Mouse (Mus musculus) hindbrain, embryonic 11.5 days (tissue): ENCODE results near the gene Fah. TPM values are rescaled to one million over a fixed set of nuclear protein-coding genes. Genes with fewer than 3 reads are reported as not detected.

Source experiments
- ATAC-seq: fragments of 200-750 bp; cut with Nextera tagmentation; 2 replicates; pipeline ENCODE4 v1.8.0; 2017; ENCODE audit warnings: mild to moderate bottlenecking, moderate TSS enrichment, moderate library complexity; ENCODE audit not compliant: low FRiP score
- DNase-seq: peaks from one replicate; pipeline ENCODE4 v3.0.0-alpha.2; 2015; ENCODE audit warnings: low spot score
- H3K27ac ChIP-seq: fragments of 300-500 bp; sonication (generic); 2 replicates; pipeline ENCODE4 v1.5.1; 2014; ENCODE audit warnings: mild to moderate bottlenecking, low read depth, low read length
- H3K27me3 ChIP-seq: fragments of 300-500 bp; sonication (generic); 2 replicates; pipeline ENCODE4 v1.6.1; 2014; ENCODE audit warnings: mild to moderate bottlenecking, low read length, moderate library complexity, mixed read lengths; ENCODE audit not compliant: control insufficient read depth, insufficient read depth
- H3K36me3 ChIP-seq: fragments of 300-500 bp; sonication (generic); 2 replicates; pipeline ENCODE4 v1.6.1; 2014; ENCODE audit warnings: mild to moderate bottlenecking, low read length, moderate library complexity, mixed read lengths; ENCODE audit not compliant: control insufficient read depth, insufficient read depth
- H3K4me1 ChIP-seq: fragments of 300-500 bp; sonication (generic); replicated peaks from 2 replicates; pipeline ENCODE4 v1.6.1; 2014; ENCODE audit warnings: low read length, mixed read lengths; ENCODE audit not compliant: control insufficient read depth, insufficient read depth
- H3K4me2 ChIP-seq: fragments of 300-500 bp; sonication (generic); replicated peaks from 2 replicates; pipeline ENCODE4 v1.6.1; 2014; ENCODE audit warnings: mild to moderate bottlenecking, low read depth, low read length
- H3K4me3 ChIP-seq: fragments of 300-500 bp; sonication (generic); 2 replicates; pipeline ENCODE4 v1.5.1; 2014; ENCODE audit warnings: low read depth, low read length
- H3K9ac ChIP-seq: fragments of 300-500 bp; sonication (generic); 2 replicates; pipeline ENCODE4 v1.6.1; 2014; ENCODE audit warnings: low read depth, low read length
- H3K9me3 ChIP-seq: fragments of 300-500 bp; sonication (generic); 2 replicates; pipeline ENCODE4 v1.6.1; 2016; ENCODE audit warnings: low read length; ENCODE audit not compliant: control insufficient read depth
- WGBS: fragments of 180-500 bp; shearing (Covaris S2); extraction: QIAGEN DNeasy Blood & Tissue Kit; methylation state at CpG from one replicate; pipeline ENCODE4 v1.1.7; 2014; 5-methylcytosine and 5-hydroxymethylcytosine counted together
- polyA plus RNA-seq: library from polyadenylated mRNA; unstranded; fragments of >200 nt; fragmentation: Nextera tagmentation; extraction: Ambion mirVana; gene quantifications from 2 replicates; pipeline ENCODE4 v1.2.1, GENCODE M21; 2014

Gene Fah
- polyA plus RNA-seq, 1 experiment from 2014 or later = 4.0 TPM

DNA sequence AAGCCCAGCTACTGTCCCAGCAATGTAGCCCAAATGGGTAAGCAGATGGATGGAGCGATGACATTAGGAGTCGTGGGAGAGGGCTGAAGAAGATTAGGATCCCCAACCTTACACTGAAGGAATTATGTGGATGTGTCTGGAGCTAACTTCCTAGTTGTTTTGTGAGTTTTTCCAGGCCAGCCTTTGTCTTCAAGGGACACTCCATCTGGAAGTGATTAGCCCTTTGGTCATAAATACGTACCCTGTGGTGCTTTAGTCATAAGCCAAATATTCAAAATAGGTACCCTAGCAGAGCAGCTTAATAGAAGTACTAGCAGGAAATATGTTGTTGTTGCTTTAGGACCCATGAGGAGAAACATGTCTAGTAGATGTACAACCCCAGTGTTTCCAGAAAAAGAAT, 49.2 kb downstream of the Fah start:
- Histone ChIP-seq H3K4me3 (no peak overlapping the region), H3K27me3 (no peaks in the 10 kb centered on the region), H3K27ac (no peak overlapping the region), H3K9ac (no peak overlapping the region), H3K36me3 (no peaks in the 10 kb centered on the region), H3K9me3 (no peaks in the 10 kb centered on the region), H3K4me1 (no peaks in the 10 kb centered on the region), H3K4me2 (no peak overlapping the region)
- no peak for DNase-seq
- WGBS = 81% methylated on average over 3 of the region's 3 CpGs
- ATAC-seq = no peak

DNA sequence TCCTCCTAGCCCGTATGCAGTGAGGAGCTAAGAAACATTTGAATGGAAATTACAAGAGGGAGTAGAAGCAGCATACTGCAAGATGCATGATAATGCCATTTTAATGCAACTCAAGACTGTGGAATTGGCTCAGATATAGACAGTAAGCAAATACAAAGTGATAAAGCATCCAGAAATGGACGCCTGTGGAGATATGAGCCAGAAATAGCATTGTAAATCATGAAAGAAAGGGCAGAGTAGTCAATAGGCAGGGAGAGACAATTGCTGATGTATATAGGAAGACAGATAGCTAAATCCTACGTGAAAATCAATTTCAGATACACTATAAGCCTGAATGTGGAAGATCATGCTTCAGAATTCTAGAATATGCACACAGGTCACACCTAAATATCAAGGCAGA, 51.2 kb downstream of the Fah start:
- Histone ChIP-seq H3K9me3 (no peaks in the 10 kb centered on the region), H3K9ac (no peak overlapping the region), H3K4me2 (no peak overlapping the region), H3K4me3 (no peak overlapping the region), H3K27me3 (no peaks in the 10 kb centered on the region), H3K27ac (no peak overlapping the region), H3K36me3 (no peaks in the 10 kb centered on the region), H3K4me1 (no peaks in the 10 kb centered on the region)
- DNase-seq (no peak), ATAC-seq (no peak)
- WGBS = 79% methylated on average over 3 of the region's 3 CpGs

DNA sequence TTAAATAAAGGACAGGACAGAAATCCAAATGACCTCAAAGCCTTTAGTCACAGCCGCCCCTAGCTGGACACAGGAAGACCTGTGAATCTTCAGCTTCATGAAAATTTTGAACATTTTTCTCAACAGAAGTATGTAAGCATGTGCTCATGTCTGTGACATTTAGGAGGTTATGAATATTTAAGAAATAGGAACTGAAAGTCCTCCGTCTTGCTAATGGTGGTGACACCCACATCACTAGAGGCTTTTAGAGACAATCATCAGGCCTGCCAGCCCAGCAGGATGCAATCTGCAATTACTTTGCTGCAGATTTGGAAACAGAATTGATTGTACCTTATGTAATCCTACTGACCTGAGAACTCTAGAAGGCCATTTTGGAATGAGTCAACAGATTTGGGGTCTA, 55.0 kb downstream of the Fah start:
- 88% methylated on average over 2 of the region's 2 CpGs for WGBS
- ATAC-seq = no peak

DNA sequence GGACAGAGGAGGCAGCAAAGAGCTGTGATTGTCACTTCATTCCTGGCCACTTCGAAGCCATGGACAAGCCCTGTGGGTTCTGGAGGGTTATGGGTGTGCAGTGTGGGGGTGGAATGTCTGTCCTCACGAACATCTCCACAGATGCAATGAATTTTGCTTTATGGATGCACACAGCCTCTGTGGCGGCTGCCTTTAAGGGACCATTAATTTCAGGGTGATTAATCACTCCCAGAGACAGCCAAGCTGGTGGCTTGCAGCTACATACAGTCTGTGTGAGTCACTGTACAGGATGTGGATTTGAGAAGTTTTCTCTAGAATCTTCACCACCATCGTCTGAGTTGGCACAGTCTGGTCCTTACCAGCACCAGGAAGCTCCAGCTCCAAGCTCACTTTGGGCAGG, 59.9 kb downstream of the Fah start:
- no peak overlapping the region for H3K4me2 ChIP-seq
- H3K9me3 ChIP-seq = no peaks in the 10 kb centered on the region
- no peak overlapping the region for H3K4me3 ChIP-seq
- no peak overlapping the region for H3K27ac ChIP-seq
- H3K27me3 ChIP-seq = no peaks in the 10 kb centered on the region
- ATAC-seq (peak; percentile 43; the same call in 1 of the 2 replicates), DNase-seq (no peak)
- no peaks in the 10 kb centered on the region for H3K4me1 ChIP-seq
- H3K36me3 ChIP-seq = no peaks in the 10 kb centered on the region
- 75% methylated on average over 4 of the region's 4 CpGs for WGBS
- H3K9ac ChIP-seq = no peak overlapping the region

More for the DNA sequence above, 55.0 kb downstream of the Fah start:
- H3K4me2 ChIP-seq = no peak overlapping the region
- no peak overlapping the region for H3K27ac ChIP-seq
- no peaks in the 10 kb centered on the region for H3K27me3 ChIP-seq
- no peak overlapping the region for H3K9ac ChIP-seq
- no peaks in the 10 kb centered on the region for H3K9me3 ChIP-seq
- H3K4me3 ChIP-seq = no peak overlapping the region
- no peaks in the 10 kb centered on the region for H3K36me3 ChIP-seq
- no peaks in the 10 kb centered on the region for H3K4me1 ChIP-seq
- DNase-seq = no peak

DNA sequence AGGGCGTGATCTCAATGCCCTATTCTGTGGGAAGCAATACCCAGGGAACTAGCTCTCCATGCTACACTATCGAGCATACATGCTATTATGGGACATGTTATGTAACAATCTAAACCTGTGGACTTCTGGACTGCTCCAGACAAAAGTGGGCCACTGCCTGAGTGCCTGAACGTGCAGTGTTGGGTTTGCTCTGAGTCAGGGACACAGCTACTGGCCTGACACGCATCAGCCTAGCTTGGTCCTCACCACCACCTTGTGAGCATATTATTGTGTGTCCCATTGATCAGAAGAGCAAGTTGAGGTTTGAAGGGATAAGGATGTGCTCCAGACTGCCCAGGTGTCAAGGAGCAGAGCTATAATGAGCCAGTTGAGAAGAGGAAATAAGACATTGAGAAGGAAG, 61.6 kb downstream of the Fah start:
- ATAC-seq (no peak), DNase-seq (no peak)
- Histone ChIP-seq H3K4me3 (no peak overlapping the region), H3K9me3 (no peaks in the 10 kb centered on the region), H3K4me1 (no peaks in the 10 kb centered on the region), H3K27me3 (no peaks in the 10 kb centered on the region), H3K27ac (no peak overlapping the region), H3K9ac (no peak overlapping the region), H3K36me3 (no peaks in the 10 kb centered on the region), H3K4me2 (no peak overlapping the region)
- 84% methylated on average over 4 of the region's 4 CpGs for WGBS

Other genes with a start within 250 kb of the Fah start
- gene Arnt2, start 196.5 kb downstream of the Fah start, polyA plus RNA-seq = 32.8 and 39.5 TPM in 2 replicates
- gene Gm2115, start 77.8 kb downstream of the Fah start, polyA plus RNA-seq = 0.06 and 0.36 TPM in 2 replicates
- 208 and 230 TPM in 2 replicates for gene Zfand6, start 83.2 kb upstream of the Fah start, polyA plus RNA-seq
- not detected in 2 replicates for gene Olfr291, start 246.8 kb upstream of the Fah start, polyA plus RNA-seq